Mouse (Mus musculus) liver, adult 2 months (tissue): Measurements from ENCODE around the gene Tnfsf14.

Experiments used
- CTCF ChIP-seq: fragments of 200-500 bp; IDR thresholded peaks from 2 replicates; pipeline ENCODE4 v1.5.1; 2011; ENCODE audit warnings: low read depth, low read length, control low read depth
- POLR2A ChIP-seq: fragments of 200-500 bp; IDR thresholded peaks from 2 replicates; pipeline ENCODE4 v1.6.1; 2011; ENCODE audit warnings: low read length, control low read depth; ENCODE audit not compliant: insufficient read depth; ENCODE audit errors: extremely low read depth

GRCm38 (mm10) chr17:57229851-57230727 is 36.1 kb upstream of the Tnfsf14 start:
- TF ChIP-seq CTCF (no peak), POLR2A (no peak)
